ENCODE assay signal across 9 mouse cellular contexts in genomic region chr5:140619151-140619771, GRCm38 (mm10). TPM values are rescaled to one million over a fixed set of nuclear protein-coding genes. Genes with fewer than 3 reads are reported as not detected.
DNase-seq lines count a peak whose midpoint lies in the region; ATAC-seq and TF ChIP-seq lines count a peak whose summit lies in the region.
"Had no signal": no experiment of that assay in that cellular context is flagged by ENCODE, and none has a peak within 500 bp of the region (broad histone marks: within the 10 kb centered on the region; RNA-seq: fewer than 3 reads in every experiment).

No protein-coding gene starts in this region.

- H3K27ac ChIP-seq in kidney, adult 2 months (ENCODE audit: insufficient read depth, low read depth, low read length) = no peak overlapping the region
- H3K27ac ChIP-seq in liver, embryonic 11.5 days (ENCODE audit: low read depth, low read length) = no peak overlapping the region
- H3K27ac ChIP-seq: lung, embryonic 15.5 days had no signal

- H3K4me3 ChIP-seq in kidney, adult 2 months (ENCODE audit: insufficient read depth, low read depth, low read length) = no peak overlapping the region
- no peak overlapping the region for H3K4me3 ChIP-seq in liver, embryonic 11.5 days (ENCODE audit: low read depth, low read length)
- H3K4me3 ChIP-seq: lung, embryonic 15.5 days had no signal

- H3K9me3 ChIP-seq in liver, embryonic 11.5 days (ENCODE audit: control insufficient read depth, low read length) = no peaks in the 10 kb centered on the region
- H3K9me3 ChIP-seq: lung, embryonic 15.5 days had no signal

- no peak for TF ChIP-seq POLR2A in kidney, adult 2 months (IDR thresholded peaks at IDR 0.05; ENCODE audit: low read depth, low read length)

- peak; percentile 16; the same call in 1 of the 2 replicates for ATAC-seq in liver, embryonic 11.5 days (replicated peaks; ENCODE audit: low FRiP score)

- H3K36me3 ChIP-seq in kidney, adult 2 months (ENCODE audit: control insufficient read depth, insufficient read depth, low read length) = no peaks in the 10 kb centered on the region
- H3K36me3 ChIP-seq in liver, embryonic 11.5 days (ENCODE audit: control insufficient read depth, insufficient read depth, low read length) = peaks cover 10% of the 10 kb centered on the region; the same call in 1 of the 2 replicates

- 16% methylated on average over 6 of the region's 6 CpGs for WGBS in kidney, adult 2 months
- WGBS in liver, embryonic 11.5 days = 17% methylated on average over 6 of the region's 6 CpGs

- no peaks in the 10 kb centered on the region for H3K4me1 ChIP-seq in kidney, adult 2 months (ENCODE audit: control insufficient read depth, insufficient read depth, low read length)
- peaks cover 19% of the 10 kb centered on the region for H3K4me1 ChIP-seq in liver, embryonic 11.5 days (replicated peaks; ENCODE audit: control insufficient read depth, insufficient read depth, low read length)
- H3K4me1 ChIP-seq: lung, embryonic 15.5 days had no signal

- no peak overlapping the region for H3K9ac ChIP-seq in liver, embryonic 11.5 days (ENCODE audit: low read depth, low read length)
- H3K9ac ChIP-seq: lung, embryonic 15.5 days had no signal

- DNase-seq in left cerebral cortex, adult 18-20 months (ENCODE audit: low spot score in 2 of 2) = peak; percentile 63 to 71
- no peak for DNase-seq in left cerebral cortex, adult 11 months (ENCODE audit: low spot score)
- peak; percentile 81 for DNase-seq in c-Kit-positive CD71-negative TER-119-negative erythroid progenitor cells, embryonic 14.5 days (ENCODE audit: low read depth)
- peak; percentile 70 to 74 for DNase-seq in frontal cortex, postnatal 36 days (ENCODE audit: low spot score in 2 of 2)
- DNase-seq in kidney, adult 2 months = peak; percentile 79
- peak; percentile 75 for DNase-seq in liver, embryonic 11.5 days (ENCODE audit: low spot score)
- DNase-seq in neural tube, embryonic 10.5 days (ENCODE audit: extremely low spot score, low spot score) = peak; percentile 90
- DNase-seq in testis, postnatal 14 days (ENCODE audit: low spot score) = peak; percentile 64

- no peaks in the 10 kb centered on the region for H3K27me3 ChIP-seq in kidney, adult 2 months (replicated peaks; ENCODE audit: control insufficient read depth, insufficient read depth, low read length)
- no peaks in the 10 kb centered on the region for H3K27me3 ChIP-seq in liver, embryonic 11.5 days (replicated peaks; ENCODE audit: control insufficient read depth, insufficient read depth, low read length)
- H3K27me3 ChIP-seq: lung, embryonic 15.5 days had no signal

- H3K4me2 ChIP-seq in liver, embryonic 11.5 days = no peak overlapping the region
- H3K4me2 ChIP-seq: lung, embryonic 15.5 days had no signal

- TF ChIP-seq CTCF in kidney, adult 2 months (conservative IDR thresholded peaks at IDR 0.05; ENCODE audit: insufficient read depth, insufficient read length, low read depth, low read length) = peak; percentile 82

RNA-seq across cellular contexts. Expression of gene Lfng, which starts 12.1 kb away (rescaled TPM):
- total RNA-seq in left cerebral cortex, adult 18-20 months (2021) = 10 to 100 TPM; 17.0 to 17.1 TPM
- 37.8 and 43.3 TPM in 2 replicates for polyA plus RNA-seq in kidney, adult 2 months (2012; rRNA removed)
- 10.6 and 11.0 TPM in 2 replicates for polyA plus RNA-seq in liver, embryonic 11.5 days (2014; fragmentation: Nextera tagmentation; extraction: Ambion mirVana)

RNA-seq across cellular contexts. Expression of gene Ttyh3, which starts 29.6 kb away (rescaled TPM):
- 100 to 1,000 TPM; 202 to 209 TPM for total RNA-seq in left cerebral cortex, adult 18-20 months (2021)
- polyA plus RNA-seq in kidney, adult 2 months (2012; rRNA removed) = 33.5 and 35.6 TPM in 2 replicates
- polyA plus RNA-seq in liver, embryonic 11.5 days (2014; fragmentation: Nextera tagmentation; extraction: Ambion mirVana) = 24.3 and 26.5 TPM in 2 replicates

RNA-seq across cellular contexts. Expression of gene Grifin, which starts 54.4 kb away (rescaled TPM):
- total RNA-seq in left cerebral cortex, adult 18-20 months (2021) = not detected
- polyA plus RNA-seq in kidney, adult 2 months (2012; rRNA removed) = not detected in 2 replicates
- 1.8 and 2.6 TPM in 2 replicates for polyA plus RNA-seq in liver, embryonic 11.5 days (2014; fragmentation: Nextera tagmentation; extraction: Ambion mirVana)
- polyA plus RNA-seq: lung, embryonic 15.5 days had no signal
